Comparison of ENCODE assay signal across 18 mouse cellular contexts in genomic region chr12:34836864-34837263, GRCm38 (mm10).
A peak's percentile ranks its signal among the peaks of the same experiment; 100 is the strongest.
DNase-seq lines count a peak whose midpoint lies in the region; ATAC-seq and TF ChIP-seq lines count a peak whose summit lies in the region.
"Had no signal": no experiment of that assay in that cellular context is flagged by ENCODE, and none has a peak within 500 bp of the region (broad histone marks: within the 10 kb centered on the region; RNA-seq: fewer than 3 reads in every experiment).

No protein-coding gene starts in this region.

- no peak for TF ChIP-seq CTCF in olfactory bulb, adult 2 months (IDR thresholded peaks at IDR 0.05; ENCODE audit: insufficient read depth, low read depth, low read length)

- no peaks in the 10 kb centered on the region for H3K9me3 ChIP-seq in midbrain, embryonic 12.5 days
- no peaks in the 10 kb centered on the region for H3K9me3 ChIP-seq in midbrain, embryonic 16.5 days (replicated peaks; ENCODE audit: control insufficient read depth, low read length, poor library complexity, severe bottlenecking)
- H3K9me3 ChIP-seq: embryonic facial prominence, embryonic 10.5 days; heart, embryonic 12.5 days; hindbrain, embryonic 15.5 days had no signal

- no peak overlapping the region for H3K9ac ChIP-seq in midbrain, embryonic 12.5 days (replicated peaks)
- no peak overlapping the region for H3K9ac ChIP-seq in midbrain, embryonic 16.5 days (ENCODE audit: low read depth, low read length)
- H3K9ac ChIP-seq: heart, embryonic 12.5 days; hindbrain, embryonic 15.5 days had no signal

- ATAC-seq in midbrain, embryonic 12.5 days (ENCODE audit: low FRiP score, low read depth), result peak; percentile 12; the same call in 1 of the 2 replicates
- no peak; the same call in 1 of the 2 replicates for ATAC-seq in midbrain, embryonic 16.5 days
- ATAC-seq: activated CD4-positive, CD25-positive, alpha-beta regulatory T cell, adult 4 months had no signal

- no peak for TF ChIP-seq POLR2A in olfactory bulb, adult 2 months (IDR thresholded peaks at IDR 0.05; ENCODE audit: insufficient read depth, low read depth, low read length)

- H3K4me3 ChIP-seq in midbrain, embryonic 12.5 days, result no peak overlapping the region
- H3K4me3 ChIP-seq in midbrain, embryonic 16.5 days (ENCODE audit: low read depth, low read length), result no peak overlapping the region
- no peak overlapping the region for H3K4me3 ChIP-seq in olfactory bulb, adult 2 months (ENCODE audit: insufficient read depth, low read depth, low read length)
- H3K4me3 ChIP-seq: embryonic facial prominence, embryonic 10.5 days; heart, embryonic 12.5 days; hindbrain, embryonic 15.5 days had no signal

- H3K4me2 ChIP-seq in midbrain, embryonic 12.5 days (replicated peaks), result no peak overlapping the region
- no peak overlapping the region for H3K4me2 ChIP-seq in midbrain, embryonic 16.5 days (ENCODE audit: low read length)
- H3K4me2 ChIP-seq: heart, embryonic 12.5 days; hindbrain, embryonic 15.5 days had no signal

- H3K27ac ChIP-seq in midbrain, embryonic 12.5 days (replicated peaks), result no peak overlapping the region
- no peak overlapping the region; the same call in 1 of the 2 replicates for H3K27ac ChIP-seq in midbrain, embryonic 16.5 days (ENCODE audit: low read length)
- H3K27ac ChIP-seq in olfactory bulb, adult 2 months (ENCODE audit: insufficient read depth, low read depth, low read length), result 0 out of 2 replicates have a peak overlapping the region, but pooled peaks have one; percentile 33
- H3K27ac ChIP-seq: embryonic facial prominence, embryonic 10.5 days; hindbrain, embryonic 15.5 days had no signal

- 33% methylated on average over 1 of the region's 1 CpGs for WGBS in midbrain, embryonic 12.5 days
- WGBS in midbrain, embryonic 16.5 days, result 38% methylated on average over 1 of the region's 1 CpGs
- 31% methylated on average over 1 of the region's 1 CpGs for WGBS in olfactory bulb, adult 2 months

- no peaks in the 10 kb centered on the region for H3K36me3 ChIP-seq in midbrain, embryonic 12.5 days
- no peaks in the 10 kb centered on the region for H3K36me3 ChIP-seq in midbrain, embryonic 16.5 days (ENCODE audit: control insufficient read depth, insufficient read depth, low read length)
- H3K36me3 ChIP-seq: embryonic facial prominence, embryonic 10.5 days; G1E; heart, embryonic 12.5 days; hindbrain, embryonic 15.5 days had no signal

- H3K4me1 ChIP-seq in midbrain, embryonic 12.5 days, result peaks cover 6% of the 10 kb centered on the region; the same call in 1 of the 2 replicates
- peaks cover 5% of the 10 kb centered on the region; the same call in 1 of the 2 replicates for H3K4me1 ChIP-seq in midbrain, embryonic 16.5 days (ENCODE audit: control insufficient read depth, insufficient read depth, low read length)
- H3K4me1 ChIP-seq in olfactory bulb, adult 2 months (ENCODE audit: control insufficient read depth, insufficient read depth, low read length), result peaks cover 6% of the 10 kb centered on the region
- H3K4me1 ChIP-seq: heart, embryonic 12.5 days; hindbrain, embryonic 15.5 days had no signal

- peaks cover 30% of the 10 kb centered on the region for H3K27me3 ChIP-seq in midbrain, embryonic 12.5 days
- H3K27me3 ChIP-seq in midbrain, embryonic 16.5 days (ENCODE audit: control insufficient read depth, insufficient read depth, low read depth, low read length), result no peaks in the 10 kb centered on the region
- H3K27me3 ChIP-seq: heart, embryonic 12.5 days had no signal

- peak; percentile 2 for DNase-seq in ES-CJ7 (ENCODE audit: low read depth, low spot score)
- DNase-seq in R1 (ENCODE audit: low read depth, low spot score), result peak; percentile 27
- no peak for DNase-seq in left cerebral cortex, adult 9 months (ENCODE audit: low spot score in 2 of 2)
- DNase-seq in ovary, postnatal 10 days (ENCODE audit: low spot score), result no peak
- no peak for DNase-seq in heart, adult 11 months
- DNase-seq: adrenal gland, postnatal 25 days; cerebellum, adult 2 months; cerebellum, postnatal 10 days; gastrocnemius, postnatal 14 days; heart, postnatal 36 days had no signal

Comparison
In these comparisons a context has a peak if more than half of its experiments do, and no peak if none do; other contexts are left out.
1. DNase-seq: peak in ES-CJ7 (single experiment) and R1 (single experiment); none in left cerebral cortex, adult 9 months (0 of 2), ovary, postnatal 10 days (single experiment) and heart, adult 11 months (single experiment).